Mouse (Mus musculus): ENCODE data around the gene Kif28. TPM values are rescaled to one million over a fixed set of nuclear protein-coding genes. Genes with fewer than 3 reads are reported as not detected.
"Not testable (repeated sequence)": the region's sequence is repeated elsewhere in the genome, so short reads cannot be mapped to it uniquely, and the experiment has no call there.

The Kif28 gene
- total RNA-seq, 1 experiment, result 0.18 TPM

GRCm38 (mm10) chr1:179651224-179651623 lies 93.8 kb downstream of the Kif28 start:
- 0 out of 2 replicates have a peak overlapping the region, but pooled peaks have one; percentile 49 for H3K9ac ChIP-seq (ENCODE audit: insufficient read depth, low read depth, low read length, poor library complexity, severe bottlenecking)
- H3K9me3 ChIP-seq (ENCODE audit: control insufficient read depth, insufficient read depth, low read depth, low read length), result no peaks in the 10 kb centered on the region
- H3K4me3 ChIP-seq (ENCODE audit: insufficient read depth in 1 of 2, low read depth in 1 of 2, low read length in 2 of 2, poor library complexity in 1 of 2, severe bottlenecking in 1 of 2), result no peak overlapping the region; a peak in 1 of 4 replicates
- TF ChIP-seq MAFK (IDR thresholded peaks at IDR 0.05; ENCODE audit: insufficient read depth, low read depth, low read length) (no peak), CHD2 (IDR thresholded peaks at IDR 0.05; ENCODE audit: low read depth, low read length) (no peak), ZNF384 (IDR thresholded peaks at IDR 0.05; ENCODE audit: low read depth, low read length) (no peak), ZC3H11A (IDR thresholded peaks at IDR 0.05; ENCODE audit: borderline replicate concordance, low read depth, low read length) (no peak), HCFC1 (IDR thresholded peaks at IDR 0.05; ENCODE audit: borderline replicate concordance, insufficient read depth, low read length) (no peak)
- peak overlapping the region; percentile 78 for H3K27ac ChIP-seq (ENCODE audit: insufficient read depth, low read depth, low read length, poor library complexity, severe bottlenecking)
- no peaks in the 10 kb centered on the region for H3K36me3 ChIP-seq (ENCODE audit: control insufficient read depth, insufficient read depth, low read length, poor library complexity, severe bottlenecking)
- DNase-seq (ENCODE audit: low read depth, low spot score), result no peak
- peaks cover 0 to 5% of the 10 kb centered on the region in 2 experiments; a peak in 1 of 4 replicates for H3K4me1 ChIP-seq (ENCODE audit: control insufficient read depth in 2 of 2, insufficient read depth in 2 of 2, low read length in 2 of 2, poor library complexity in 1 of 2)
- in situ Hi-C loops (cut with MboI; ENCODE audit: low sequenced_read_pairs in 2 of 2, unreplicated experiment in 2 of 2), result no loop called here

- TF ChIP-seq MAFK (IDR thresholded peaks at IDR 0.05; ENCODE audit: insufficient read depth, low read depth, low read length) (no peak), CHD2 (IDR thresholded peaks at IDR 0.05; ENCODE audit: low read depth, low read length) (no peak), ZNF384 (IDR thresholded peaks at IDR 0.05; ENCODE audit: low read depth, low read length) (no peak), HCFC1 (IDR thresholded peaks at IDR 0.05; ENCODE audit: borderline replicate concordance, insufficient read depth, low read length) (no peak), ZC3H11A (IDR thresholded peaks at IDR 0.05; ENCODE audit: borderline replicate concordance, low read depth, low read length) (no peak)
- no peak for DNase-seq (ENCODE audit: low read depth, low spot score)
- Histone ChIP-seq H3K36me3 (ENCODE audit: control insufficient read depth, insufficient read depth, low read length, poor library complexity, severe bottlenecking) (no peaks in the 10 kb centered on the region), H3K4me3 (ENCODE audit: insufficient read depth in 1 of 2, low read depth in 1 of 2, low read length in 2 of 2, poor library complexity in 1 of 2, severe bottlenecking in 1 of 2) (peak overlapping the region in 1 of 2 experiments; percentile 16; a peak in 1 of 4 replicates), H3K9me3 (ENCODE audit: control insufficient read depth, insufficient read depth, low read depth, low read length) (no peaks in the 10 kb centered on the region), H3K9ac (ENCODE audit: insufficient read depth, low read depth, low read length, poor library complexity, severe bottlenecking) (peak overlapping the region; percentile 41; the same call in 1 of the 2 replicates), H3K4me1 (ENCODE audit: control insufficient read depth in 2 of 2, insufficient read depth in 2 of 2, low read length in 2 of 2, poor library complexity in 1 of 2) (peaks cover 0 to 7% of the 10 kb centered on the region in 2 experiments; a peak in 1 of 4 replicates), H3K27ac (ENCODE audit: insufficient read depth, low read depth, low read length, poor library complexity, severe bottlenecking) (peak overlapping the region; percentile 78)
- in situ Hi-C loops (cut with MboI; ENCODE audit: low sequenced_read_pairs in 2 of 2, unreplicated experiment in 2 of 2), result no loop called here
Measured at GRCm38 (mm10) chr1:179650284-179650683, 94.8 kb downstream of the Kif28 start.

- no peaks in the 10 kb centered on the region for H3K36me3 ChIP-seq (ENCODE audit: control insufficient read depth, insufficient read depth, low read length, poor library complexity, severe bottlenecking)
- in situ Hi-C loops (cut with MboI; ENCODE audit: low sequenced_read_pairs in 2 of 2, unreplicated experiment in 2 of 2), result no loop called here
- TF ChIP-seq ZNF384 (IDR thresholded peaks at IDR 0.05; ENCODE audit: low read depth, low read length), result no peak
- TF ChIP-seq ZC3H11A (IDR thresholded peaks at IDR 0.05; ENCODE audit: borderline replicate concordance, low read depth, low read length), result no peak
- TF ChIP-seq HCFC1 (IDR thresholded peaks at IDR 0.05; ENCODE audit: borderline replicate concordance, insufficient read depth, low read length), result no peak
- no peak for TF ChIP-seq CHD2 (IDR thresholded peaks at IDR 0.05; ENCODE audit: low read depth, low read length)
- TF ChIP-seq MAFK (IDR thresholded peaks at IDR 0.05; ENCODE audit: insufficient read depth, low read depth, low read length), result no peak
- no peak for DNase-seq (ENCODE audit: low read depth, low spot score)
- H3K4me1 ChIP-seq (ENCODE audit: control insufficient read depth in 2 of 2, insufficient read depth in 2 of 2, low read length in 2 of 2, poor library complexity in 1 of 2), result peaks cover 0 to 7% of the 10 kb centered on the region in 2 experiments; a peak in 1 of 4 replicates
- no peaks in the 10 kb centered on the region for H3K9me3 ChIP-seq (ENCODE audit: control insufficient read depth, insufficient read depth, low read depth, low read length)
- H3K4me3 ChIP-seq (ENCODE audit: insufficient read depth in 1 of 2, low read depth in 1 of 2, low read length in 2 of 2, poor library complexity in 1 of 2, severe bottlenecking in 1 of 2), result no peak overlapping the region
- no peak overlapping the region; the same call in 1 of the 2 replicates for H3K27ac ChIP-seq (ENCODE audit: insufficient read depth, low read depth, low read length, poor library complexity, severe bottlenecking)
- no peak overlapping the region for H3K9ac ChIP-seq (ENCODE audit: insufficient read depth, low read depth, low read length, poor library complexity, severe bottlenecking)
Measured at GRCm38 (mm10) chr1:179649324-179649723, 95.7 kb downstream of the Kif28 start.

GRCm38 (mm10) chr1:179648678-179649077 lies 96.4 kb downstream of the Kif28 start:
- H3K9ac ChIP-seq (ENCODE audit: insufficient read depth, low read depth, low read length, poor library complexity, severe bottlenecking); H3K27ac ChIP-seq (ENCODE audit: insufficient read depth, low read depth, low read length, poor library complexity, severe bottlenecking); H3K9me3 ChIP-seq (ENCODE audit: control insufficient read depth, insufficient read depth, low read depth, low read length); H3K4me3 ChIP-seq (ENCODE audit: insufficient read depth in 1 of 2, low read depth in 1 of 2, low read length in 2 of 2, poor library complexity in 1 of 2, severe bottlenecking in 1 of 2); H3K4me1 ChIP-seq (ENCODE audit: control insufficient read depth in 2 of 2, insufficient read depth in 2 of 2, low read length in 2 of 2, poor library complexity in 1 of 2); DNase-seq (ENCODE audit: low read depth, low spot score); in situ Hi-C loops (cut with MboI; ENCODE audit: low sequenced_read_pairs in 2 of 2, unreplicated experiment in 2 of 2); H3K36me3 ChIP-seq (ENCODE audit: control insufficient read depth, insufficient read depth, low read length, poor library complexity, severe bottlenecking): not testable (repeated sequence)

GRCm38 (mm10) chr1:179645980-179646268 lies 99.1 kb downstream of the Kif28 start:
- Histone ChIP-seq H3K4me3 (ENCODE audit: insufficient read depth in 1 of 2, low read depth in 1 of 2, low read length in 2 of 2, poor library complexity in 1 of 2, severe bottlenecking in 1 of 2) (no peak overlapping the region), H3K9ac (ENCODE audit: insufficient read depth, low read depth, low read length, poor library complexity, severe bottlenecking) (0 out of 2 replicates have a peak overlapping the region, but pooled peaks have one; percentile 47), H3K4me1 (ENCODE audit: control insufficient read depth in 2 of 2, insufficient read depth in 2 of 2, low read length in 2 of 2, poor library complexity in 1 of 2) (peaks cover 0 to 5% of the 10 kb centered on the region in 2 experiments; a peak in 1 of 4 replicates), H3K27ac (ENCODE audit: insufficient read depth, low read depth, low read length, poor library complexity, severe bottlenecking) (no peak overlapping the region), H3K9me3 (ENCODE audit: control insufficient read depth, insufficient read depth, low read depth, low read length) (no peaks in the 10 kb centered on the region), H3K36me3 (ENCODE audit: control insufficient read depth, insufficient read depth, low read length, poor library complexity, severe bottlenecking) (no peaks in the 10 kb centered on the region)
- DNase-seq (ENCODE audit: low read depth, low spot score), result no peak
- no peak for TF ChIP-seq MAFK (IDR thresholded peaks at IDR 0.05; ENCODE audit: insufficient read depth, low read depth, low read length)
- TF ChIP-seq ZC3H11A (IDR thresholded peaks at IDR 0.05; ENCODE audit: borderline replicate concordance, low read depth, low read length), result no peak
- TF ChIP-seq CHD2 (IDR thresholded peaks at IDR 0.05; ENCODE audit: low read depth, low read length), result no peak
- no peak for TF ChIP-seq HCFC1 (IDR thresholded peaks at IDR 0.05; ENCODE audit: borderline replicate concordance, insufficient read depth, low read length)
- no peak for TF ChIP-seq ZNF384 (IDR thresholded peaks at IDR 0.05; ENCODE audit: low read depth, low read length)
- in situ Hi-C loops (cut with MboI; ENCODE audit: low sequenced_read_pairs in 2 of 2, unreplicated experiment in 2 of 2), result no loop called here

Other genes starting within 250 kb of the Kif28 start
- 18.3 and 26.5 TPM in 2 replicates for gene Smyd3, start 227.2 kb downstream of the Kif28 start, total RNA-seq (2012; rRNA removed)
- gene Tfb2m, start 199.0 kb downstream of the Kif28 start, total RNA-seq (2012; rRNA removed), result 13.1 and 18.7 TPM in 2 replicates
- gene Cnst, start 198.9 kb downstream of the Kif28 start, total RNA-seq (2012; rRNA removed), result 11.2 and 12.8 TPM in 2 replicates
- 22.1 and 35.8 TPM in 2 replicates for gene Sccpdh, start 77.1 kb downstream of the Kif28 start, total RNA-seq (2012; rRNA removed)
- 5.0 and 9.2 TPM in 2 replicates for gene Gm10518, start 58.1 kb upstream of the Kif28 start, total RNA-seq (2012; rRNA removed)
- 88.4 and 90.2 TPM in 2 replicates for gene Ahctf1, start 58.4 kb upstream of the Kif28 start, total RNA-seq (2012; rRNA removed)
- 20.6 and 22.1 TPM in 2 replicates for gene Cdc42bpa, start 215.2 kb upstream of the Kif28 start, total RNA-seq (2012; rRNA removed)